Mouse (Mus musculus) small intestine, adult 2 months (tissue): ENCODE data around the gene Add3. TPM values are rescaled to one million over a fixed set of nuclear protein-coding genes. Genes with fewer than 3 reads are reported as not detected.

ENCODE experiments used
- H3K27ac ChIP-seq: fragments of 200-500 bp; 2 replicates; pipeline ENCODE4 v1.5.1; 2012; ENCODE audit warnings: low read depth, low read length, control low read depth, inconsistent platforms; ENCODE audit not compliant: insufficient read depth
- H3K27me3 ChIP-seq: fragments of 200-500 bp; 2 replicates; pipeline ENCODE4 v1.6.1; 2012; ENCODE audit warnings: mild to moderate bottlenecking, moderate library complexity, low read length, inconsistent platforms; ENCODE audit not compliant: control insufficient read depth, insufficient read depth
- H3K36me3 ChIP-seq: fragments of 200-500 bp; 2 replicates; pipeline ENCODE4 v1.6.1; 2012; ENCODE audit warnings: mild to moderate bottlenecking, low read length, control low read depth, inconsistent platforms; ENCODE audit not compliant: control insufficient read depth, insufficient read depth
- H3K4me1 ChIP-seq: fragments of 200-500 bp; 2 replicates; pipeline ENCODE4 v1.6.1; 2012; ENCODE audit warnings: low read length, inconsistent platforms, mixed read lengths; ENCODE audit not compliant: control insufficient read depth, insufficient read depth, insufficient read length
- H3K4me3 ChIP-seq: fragments of 200-500 bp; 2 replicates; pipeline ENCODE4 v1.5.1; 2012; ENCODE audit warnings: low read depth, mild to moderate bottlenecking, control low read depth, inconsistent platforms, low read length, moderate library complexity
- CTCF ChIP-seq: fragments of 200-500 bp; IDR thresholded peaks from 2 replicates; pipeline ENCODE4 v1.5.1; 2012; ENCODE audit warnings: low read depth, mild to moderate bottlenecking, control low read depth, inconsistent platforms, low read length, moderate library complexity, mixed read lengths; ENCODE audit not compliant: insufficient replicate concordance, insufficient read length; ENCODE audit errors: extremely low read depth
- POLR2A ChIP-seq: fragments of 200-500 bp; IDR thresholded peaks from 2 replicates; pipeline ENCODE4 v1.6.1; 2012; ENCODE audit warnings: low read depth, mild to moderate bottlenecking, control low read depth, inconsistent platforms, low read length, moderate library complexity
- WGBS: fragments of 180-500 bp; shearing (Covaris S2); methylation state at CpG from one replicate; pipeline ENCODE4 v1.1.7; 2018; 5-methylcytosine and 5-hydroxymethylcytosine counted together
- polyA plus RNA-seq: library from polyadenylated mRNA; depleted of rRNA; stranded (reverse); fragments of >200 nt; gene quantifications from 2 replicates; pipeline ENCODE4 v1.2.3, GENCODE M21; 2012

Add3 gene
- polyA plus RNA-seq, 1 experiment, result 20.2 TPM

- Histone ChIP-seq H3K36me3 (no peaks in the 10 kb centered on the region), H3K4me3 (no peak overlapping the region), H3K4me1 (no peaks in the 10 kb centered on the region; the same call in 1 of the 2 replicates), H3K27me3 (no peaks in the 10 kb centered on the region), H3K27ac (no peak overlapping the region)
- TF ChIP-seq CTCF, result no peak
- no peak for TF ChIP-seq POLR2A
- 72% methylated on average over 6 of the region's 6 CpGs for WGBS
These were observed 17.5 kb upstream of the Add3 start for GRCm38 (mm10) chr19:53122641-53123241.

GRCm38 (mm10) chr19:53123301-53123700, 16.9 kb upstream of the Add3 start:
- H3K4me1 ChIP-seq, result peaks cover under 1% of the 10 kb centered on the region; the same call in 1 of the 2 replicates
- H3K4me3 ChIP-seq, result no peak overlapping the region
- H3K27me3 ChIP-seq, result no peaks in the 10 kb centered on the region
- TF ChIP-seq CTCF (no peak), POLR2A (no peak)
- no peaks in the 10 kb centered on the region for H3K36me3 ChIP-seq
- 76% methylated on average over 5 of the region's 5 CpGs for WGBS
- no peak overlapping the region for H3K27ac ChIP-seq

- 40% methylated on average over 2 of the region's 2 CpGs for WGBS
- TF ChIP-seq POLR2A (no peak), CTCF (no peak)
- Histone ChIP-seq H3K27me3 (no peaks in the 10 kb centered on the region), H3K27ac (no peak overlapping the region), H3K4me3 (no peak overlapping the region), H3K36me3 (no peaks in the 10 kb centered on the region), H3K4me1 (peaks cover 19% of the 10 kb centered on the region; the same call in 1 of the 2 replicates)
These were observed 14.6 kb upstream of the Add3 start for GRCm38 (mm10) chr19:53125679-53126078.

- Histone ChIP-seq H3K36me3 (no peaks in the 10 kb centered on the region), H3K4me3 (no peak overlapping the region), H3K27ac (no peak overlapping the region), H3K4me1 (peaks cover 19% of the 10 kb centered on the region; the same call in 1 of the 2 replicates), H3K27me3 (no peaks in the 10 kb centered on the region)
- no peak for TF ChIP-seq CTCF
- no peak for TF ChIP-seq POLR2A
- 69% methylated on average over 4 of the region's 4 CpGs for WGBS
These were observed 13.7 kb upstream of the Add3 start for GRCm38 (mm10) chr19:53126546-53126945.

GRCm38 (mm10) chr19:53127320-53128291, 12.6 kb upstream of the Add3 start:
- WGBS, result 24% methylated on average over 18 of the region's 18 CpGs
- no peak for TF ChIP-seq POLR2A
- no peak for TF ChIP-seq CTCF
- Histone ChIP-seq H3K27ac (peak overlapping the region; percentile 66), H3K4me3 (no peak overlapping the region), H3K4me1 (peaks cover 19% of the 10 kb centered on the region; the same call in 1 of the 2 replicates), H3K36me3 (no peaks in the 10 kb centered on the region), H3K27me3 (no peaks in the 10 kb centered on the region)

- peak overlapping the region; percentile 22 for H3K4me3 ChIP-seq
- TF ChIP-seq POLR2A (no peak), CTCF (no peak)
- peaks cover 19% of the 10 kb centered on the region; the same call in 1 of the 2 replicates for H3K4me1 ChIP-seq
- WGBS, result 12% methylated on average over 13 of the region's 13 CpGs
- H3K36me3 ChIP-seq, result no peaks in the 10 kb centered on the region
- H3K27ac ChIP-seq, result peak overlapping the region; percentile 84
- no peaks in the 10 kb centered on the region for H3K27me3 ChIP-seq
These were observed 11.5 kb upstream of the Add3 start for GRCm38 (mm10) chr19:53128494-53129337.
